Mouse (Mus musculus) limb, embryonic 10.5 days (tissue): Measurements from ENCODE around the gene Gramd2. TPM values are rescaled to one million over a fixed set of nuclear protein-coding genes. Genes with fewer than 3 reads are reported as not detected.
A peak's percentile ranks its signal among the peaks of the same experiment; 100 is the strongest.

Experiments
- DNase-seq: peaks from one replicate; pipeline ENCODE4 v3.0.0-alpha.2; 2017; ENCODE audit warnings: low spot score
- H3K27ac ChIP-seq: fragments of 300-500 bp; sonication (generic); 2 replicates; pipeline ENCODE4 v1.5.1; 2016; ENCODE audit warnings: mild to moderate bottlenecking
- H3K27me3 ChIP-seq: fragments of 300-500 bp; sonication (generic); 2 replicates; pipeline ENCODE4 v1.6.1; 2016; ENCODE audit warnings: low read depth, mild to moderate bottlenecking; ENCODE audit not compliant: poor library complexity, severe bottlenecking
- H3K36me3 ChIP-seq: fragments of 300-500 bp; sonication (generic); 2 replicates; pipeline ENCODE4 v1.6.1; 2016; ENCODE audit warnings: mild to moderate bottlenecking, moderate library complexity
- H3K4me1 ChIP-seq: fragments of 300-500 bp; sonication (generic); 2 replicates; pipeline ENCODE4 v1.6.1; 2016
- H3K4me3 ChIP-seq: fragments of 300-500 bp; sonication (generic); 2 replicates; pipeline ENCODE4 v1.5.1; 2016; ENCODE audit warnings: mild to moderate bottlenecking, moderate library complexity
- H3K9me3 ChIP-seq: fragments of 300-500 bp; sonication (generic); replicated peaks from 2 replicates; pipeline ENCODE4 v1.6.1; 2016; ENCODE audit warnings: mild to moderate bottlenecking
- WGBS: fragments of 180-500 bp; shearing (Covaris S2); methylation state at CpG from one replicate; pipeline ENCODE4 v1.1.7; 2016; 5-methylcytosine and 5-hydroxymethylcytosine counted together
- polyA plus RNA-seq: library from polyadenylated mRNA; unstranded; fragments of >200 nt; fragmentation: Nextera tagmentation; extraction: Ambion mirVana; gene quantifications from 2 replicates; pipeline ENCODE4 v1.2.1, GENCODE M21; 2016

Gramd2 gene
- polyA plus RNA-seq, 1 experiment from 2014 or later, result 0.30 TPM

DNA sequence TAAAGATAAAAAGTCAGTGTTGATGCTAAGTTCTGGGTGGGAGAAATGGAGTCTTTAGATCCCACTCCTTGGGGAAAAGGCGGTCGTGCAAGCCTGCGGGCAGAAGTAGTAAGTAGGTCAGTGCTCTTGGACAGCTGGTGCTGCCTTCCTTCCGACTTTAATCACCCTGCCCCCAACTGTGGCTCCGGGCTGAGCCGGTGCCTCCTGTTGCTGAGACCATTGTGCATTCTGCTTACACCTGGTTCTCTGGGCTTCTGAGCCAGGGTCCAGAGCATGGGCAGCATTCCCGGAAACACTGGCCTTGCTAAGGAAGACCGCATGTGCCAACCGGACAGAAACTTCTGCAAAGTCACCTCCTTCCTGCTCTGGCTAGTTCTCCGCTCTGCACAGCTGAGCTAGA lies 19.5 kb upstream of the Gramd2 start:
- peak overlapping the region; percentile 85 for H3K4me3 ChIP-seq
- H3K27ac ChIP-seq, result peak overlapping the region; percentile 98; the same call in 1 of the 2 replicates
- peak; percentile 31 for DNase-seq
- H3K4me1 ChIP-seq, result peaks cover 59% of the 10 kb centered on the region
- H3K9me3 ChIP-seq, result no peaks in the 10 kb centered on the region
- peaks cover 74% of the 10 kb centered on the region for H3K36me3 ChIP-seq
- no peaks in the 10 kb centered on the region for H3K27me3 ChIP-seq
- 74% methylated on average over 10 of the region's 10 CpGs for WGBS

DNA sequence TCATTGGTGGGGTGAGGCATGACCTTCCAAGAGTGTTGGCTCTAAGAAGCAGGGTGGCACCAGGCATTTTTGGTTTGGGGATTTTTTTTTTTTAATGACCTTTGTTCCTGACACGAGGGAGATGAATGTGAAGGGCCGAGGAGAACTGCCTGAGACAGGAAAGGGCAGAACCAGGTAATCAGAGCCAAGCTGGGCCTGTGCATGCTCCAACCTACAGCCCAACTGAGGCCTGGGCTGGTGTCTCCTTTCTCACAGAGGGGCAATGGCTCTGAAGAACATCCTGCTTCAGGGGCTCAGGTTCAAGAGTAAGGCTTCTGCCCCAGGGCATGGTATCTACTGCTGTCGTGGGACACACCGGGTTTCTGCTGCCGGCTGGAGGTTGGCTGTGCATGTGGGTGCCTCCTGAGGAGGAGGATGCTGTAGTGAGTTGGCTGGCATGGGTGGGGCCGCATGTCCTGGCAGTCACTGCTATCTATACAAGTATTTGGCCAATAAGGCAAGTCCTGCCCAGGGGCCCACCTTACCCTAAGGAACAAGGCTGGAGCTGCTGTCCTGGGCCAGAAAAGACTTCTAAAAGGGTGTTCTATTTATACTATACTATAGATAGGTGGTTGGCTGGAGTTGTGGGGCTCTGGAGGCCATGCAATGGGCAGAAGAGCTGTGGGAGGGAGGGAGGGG lies 18.5 kb upstream of the Gramd2 start:
- no peaks in the 10 kb centered on the region for H3K9me3 ChIP-seq
- DNase-seq, result peak; percentile 29
- peaks cover 53% of the 10 kb centered on the region for H3K4me1 ChIP-seq
- H3K4me3 ChIP-seq, result 0 out of 2 replicates have a peak overlapping the region, but pooled peaks have one; percentile 85
- no peaks in the 10 kb centered on the region for H3K27me3 ChIP-seq
- H3K36me3 ChIP-seq, result peaks cover 85% of the 10 kb centered on the region
- WGBS, result 70% methylated on average over 6 of the region's 6 CpGs
- H3K27ac ChIP-seq, result peak overlapping the region; percentile 98; the same call in 1 of the 2 replicates

DNA sequence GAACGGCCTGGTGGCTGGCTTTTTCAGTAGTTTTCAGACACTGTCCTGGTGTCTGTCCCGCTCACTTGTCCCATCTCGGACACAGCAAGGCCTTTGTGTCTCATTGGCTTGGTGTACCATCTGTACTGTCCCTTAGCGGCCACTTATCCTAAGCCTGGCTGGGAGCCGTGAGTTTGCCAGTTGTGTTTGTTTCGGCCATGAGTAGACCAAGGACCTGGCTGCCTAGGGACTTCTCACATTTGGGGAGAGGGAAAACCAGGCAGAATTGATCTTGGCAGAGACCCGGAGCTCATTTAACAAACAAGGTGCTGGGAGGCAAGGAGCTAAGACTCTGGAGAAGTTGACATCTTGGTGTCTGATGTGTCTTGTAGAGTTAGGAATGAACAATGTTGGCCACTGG lies 16.7 kb upstream of the Gramd2 start:
- H3K9me3 ChIP-seq, result no peaks in the 10 kb centered on the region
- H3K27me3 ChIP-seq, result no peaks in the 10 kb centered on the region
- H3K36me3 ChIP-seq, result peaks cover 98% of the 10 kb centered on the region
- DNase-seq, result no peak
- no peak overlapping the region for H3K4me3 ChIP-seq
- peaks cover 49% of the 10 kb centered on the region for H3K4me1 ChIP-seq
- WGBS, result 93% methylated on average over 7 of the region's 7 CpGs
- H3K27ac ChIP-seq, result no peak overlapping the region

DNA sequence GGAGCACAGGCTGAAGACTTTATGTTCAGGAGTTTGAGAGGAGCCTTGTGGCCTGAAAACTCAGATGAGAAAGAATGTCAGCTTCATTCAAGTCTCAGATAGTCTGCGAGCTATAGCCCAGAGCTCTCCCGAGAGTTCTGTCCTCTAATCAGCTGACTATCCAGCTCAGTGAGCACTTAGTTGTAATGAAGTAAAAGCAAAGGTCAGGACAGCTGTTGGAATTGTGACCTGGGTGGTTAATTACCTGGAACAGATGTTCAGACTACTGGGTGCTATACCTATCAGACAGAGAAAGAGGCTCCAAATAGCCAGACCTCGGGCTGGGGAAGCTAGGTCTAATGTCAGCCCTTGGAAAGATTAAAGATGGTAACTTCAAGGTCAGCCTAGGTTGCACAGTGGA lies 16.0 kb upstream of the Gramd2 start:
- H3K36me3 ChIP-seq, result peaks cover 99% of the 10 kb centered on the region
- WGBS, result 72% methylated on average over 3 of the region's 3 CpGs
- DNase-seq, result no peak
- H3K9me3 ChIP-seq, result no peaks in the 10 kb centered on the region
- peaks cover 42% of the 10 kb centered on the region for H3K4me1 ChIP-seq
- no peak overlapping the region for H3K4me3 ChIP-seq
- no peak overlapping the region for H3K27ac ChIP-seq
- no peaks in the 10 kb centered on the region for H3K27me3 ChIP-seq

DNA sequence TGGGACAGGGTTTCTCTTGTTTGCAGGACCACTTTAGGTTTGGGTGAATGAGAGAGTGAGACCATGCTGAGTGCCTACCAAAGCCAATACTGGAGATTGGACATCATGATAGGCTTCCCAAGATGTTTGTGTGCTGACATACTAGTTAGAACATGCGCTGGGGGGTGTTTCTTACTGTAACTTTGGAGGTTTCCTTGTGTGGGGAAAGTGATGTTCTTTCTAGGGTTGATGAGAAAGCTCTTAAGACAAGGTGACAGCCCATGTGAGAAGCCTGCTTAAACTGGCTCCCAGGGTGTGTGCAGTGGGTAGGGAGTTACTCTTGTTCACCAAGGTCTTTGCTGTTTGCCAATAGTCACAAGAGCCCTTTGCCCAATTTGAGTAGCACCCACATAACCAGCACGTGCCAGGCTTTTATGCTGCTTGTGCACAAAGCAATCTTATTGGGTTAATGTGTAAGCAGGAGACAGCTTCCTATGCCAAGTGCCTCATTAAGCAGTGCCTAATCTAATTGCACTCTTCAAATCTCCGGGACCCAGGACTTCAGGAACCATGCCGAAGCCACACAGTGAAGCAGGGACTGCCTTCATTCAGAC lies 15.2 kb upstream of the Gramd2 start:
- 95% methylated on average over 4 of the region's 4 CpGs for WGBS
- Histone ChIP-seq H3K4me1 (peaks cover 35% of the 10 kb centered on the region), H3K27ac (no peak overlapping the region), H3K4me3 (no peak overlapping the region), H3K27me3 (no peaks in the 10 kb centered on the region), H3K36me3 (peaks cover 99% of the 10 kb centered on the region), H3K9me3 (no peaks in the 10 kb centered on the region)
- DNase-seq, result peak; percentile 16

- Histone ChIP-seq H3K4me1 (peaks cover 23% of the 10 kb centered on the region), H3K4me3 (no peak overlapping the region), H3K27me3 (no peaks in the 10 kb centered on the region), H3K27ac (no peak overlapping the region), H3K36me3 (peaks cover 99% of the 10 kb centered on the region), H3K9me3 (no peaks in the 10 kb centered on the region)
- no peak for DNase-seq
- WGBS, result 95% methylated on average over 8 of the region's 8 CpGs
These were observed 13.9 kb upstream of the Gramd2 start for GRCm38 (mm10) chr9:59666016-59666415.

DNA sequence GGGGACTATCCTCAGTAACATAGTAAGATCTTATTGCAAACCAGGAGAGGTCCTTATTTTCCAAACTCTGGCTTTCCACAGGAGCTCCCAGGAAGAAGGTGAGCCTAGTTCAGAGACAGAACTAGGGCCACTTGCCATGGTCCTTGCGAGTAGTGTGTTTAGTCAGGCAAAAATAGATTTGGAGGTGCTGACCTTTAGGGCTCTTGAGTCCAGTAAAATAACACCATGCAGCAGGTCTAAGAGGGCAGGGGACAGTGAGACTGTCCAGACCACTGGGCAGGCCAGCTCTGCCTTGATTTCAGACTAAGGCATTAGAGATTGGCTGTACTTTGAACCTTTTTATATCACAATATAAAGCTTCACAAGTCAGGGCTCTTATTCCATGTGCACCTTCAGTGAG lies 13.1 kb upstream of the Gramd2 start:
- H3K4me3 ChIP-seq, result no peak overlapping the region
- H3K36me3 ChIP-seq, result peaks cover 99% of the 10 kb centered on the region
- WGBS, result 81% methylated on average over 1 of the region's 1 CpGs
- no peaks in the 10 kb centered on the region for H3K9me3 ChIP-seq
- no peak for DNase-seq
- no peak overlapping the region for H3K27ac ChIP-seq
- no peaks in the 10 kb centered on the region for H3K27me3 ChIP-seq
- peaks cover 15% of the 10 kb centered on the region for H3K4me1 ChIP-seq

GRCm38 (mm10) chr9:59667250-59667649 lies 12.7 kb upstream of the Gramd2 start:
- Histone ChIP-seq H3K4me1 (peaks cover 12% of the 10 kb centered on the region; the same call in 1 of the 2 replicates), H3K4me3 (no peak overlapping the region), H3K27me3 (no peaks in the 10 kb centered on the region), H3K36me3 (peaks cover 99% of the 10 kb centered on the region), H3K27ac (no peak overlapping the region), H3K9me3 (no peaks in the 10 kb centered on the region)
- 84% methylated on average over 4 of the region's 4 CpGs for WGBS
- no peak for DNase-seq

DNA sequence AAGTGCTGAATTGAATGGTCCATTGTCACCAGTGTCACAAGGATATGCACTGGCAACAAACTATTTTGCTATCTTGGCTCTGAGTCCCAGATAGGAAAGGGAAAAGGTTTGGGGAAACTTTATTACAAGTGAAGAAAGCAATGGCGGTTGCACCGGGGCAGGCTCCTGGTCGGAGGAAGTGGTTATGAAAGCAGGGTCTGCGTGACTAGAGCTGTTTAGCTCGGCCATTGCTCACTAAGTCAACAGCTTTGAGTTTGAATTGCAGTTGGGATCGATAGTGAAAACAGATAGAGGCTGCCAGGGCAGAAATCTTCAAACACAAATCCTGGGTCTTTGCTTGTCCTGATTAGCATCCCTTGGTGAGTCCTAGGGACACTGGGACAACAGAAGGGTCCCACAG lies 12.0 kb upstream of the Gramd2 start:
- 86% methylated on average over 6 of the region's 6 CpGs for WGBS
- H3K27me3 ChIP-seq, result no peaks in the 10 kb centered on the region
- H3K9me3 ChIP-seq, result no peaks in the 10 kb centered on the region
- H3K36me3 ChIP-seq, result peaks cover 99% of the 10 kb centered on the region
- peaks cover 9% of the 10 kb centered on the region; the same call in 1 of the 2 replicates for H3K4me1 ChIP-seq
- H3K27ac ChIP-seq, result no peak overlapping the region
- H3K4me3 ChIP-seq, result no peak overlapping the region
- DNase-seq, result peak; percentile 24

GRCm38 (mm10) chr9:59668473-59668872 lies 11.5 kb upstream of the Gramd2 start:
- Histone ChIP-seq H3K4me1 (0 out of 2 replicates have a peak, but pooled peaks cover 4% of the 10 kb centered on the region), H3K36me3 (peaks cover 99% of the 10 kb centered on the region), H3K27ac (no peak overlapping the region), H3K27me3 (no peaks in the 10 kb centered on the region), H3K9me3 (no peaks in the 10 kb centered on the region), H3K4me3 (no peak overlapping the region)
- no peak for DNase-seq
- WGBS, result 91% methylated on average over 7 of the region's 7 CpGs

DNA sequence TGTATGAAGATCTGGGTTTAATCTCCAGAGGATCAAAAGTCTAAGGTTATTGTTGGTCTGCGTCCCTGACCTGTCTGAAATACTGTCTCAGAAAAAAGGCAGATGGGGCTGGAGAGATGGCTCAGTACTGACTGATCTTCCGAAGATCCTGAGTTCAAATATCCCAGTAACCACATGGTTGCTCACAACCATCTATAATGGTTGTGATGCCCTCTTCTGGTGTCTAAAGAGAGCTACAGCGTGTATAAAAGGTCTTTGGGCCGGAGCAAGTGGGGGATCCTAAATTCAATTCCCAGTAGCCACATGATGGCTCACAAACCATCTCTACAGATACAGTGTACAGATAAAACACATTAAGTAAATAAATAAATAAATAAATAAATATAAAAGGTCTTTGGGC lies 10.8 kb upstream of the Gramd2 start:
- Histone ChIP-seq H3K27me3 (no peaks in the 10 kb centered on the region), H3K4me1 (no peaks in the 10 kb centered on the region), H3K9me3 (no peaks in the 10 kb centered on the region), H3K36me3 (peaks cover 99% of the 10 kb centered on the region), H3K4me3 (no peak overlapping the region), H3K27ac (no peak overlapping the region)
- DNase-seq, result peak; percentile 28
- 93% methylated on average over 4 of the region's 4 CpGs for WGBS

GRCm38 (mm10) chr9:59672195-59672894 lies 7.6 kb upstream of the Gramd2 start:
- Histone ChIP-seq H3K27me3 (no peaks in the 10 kb centered on the region), H3K27ac (no peak overlapping the region), H3K4me1 (no peaks in the 10 kb centered on the region), H3K9me3 (no peaks in the 10 kb centered on the region), H3K36me3 (peaks cover 99% of the 10 kb centered on the region), H3K4me3 (no peak overlapping the region)
- WGBS, result 95% methylated on average over 12 of the region's 12 CpGs
- no peak for DNase-seq

DNA sequence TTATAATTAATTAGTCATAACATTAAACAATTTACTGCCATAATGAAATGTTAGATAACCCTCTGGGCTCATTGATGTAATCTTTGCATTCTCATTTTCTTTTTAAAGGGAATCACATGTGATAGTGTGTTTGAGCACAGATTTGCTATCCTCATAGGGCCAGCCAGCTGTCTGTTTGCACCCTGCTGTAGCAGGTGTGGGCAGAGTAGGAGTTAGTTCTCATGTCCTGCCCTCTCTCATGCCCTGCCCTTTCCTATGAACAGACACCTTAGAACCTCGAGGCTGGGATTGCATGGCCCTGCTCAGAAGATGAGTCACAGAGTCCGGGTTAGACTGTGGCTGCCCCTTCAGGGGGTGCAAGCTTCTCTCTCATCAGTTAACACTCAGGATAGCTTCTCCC lies 6.5 kb upstream of the Gramd2 start:
- H3K9me3 ChIP-seq, result no peaks in the 10 kb centered on the region
- H3K27ac ChIP-seq, result no peak overlapping the region
- WGBS, result 73% methylated on average over 2 of the region's 2 CpGs
- no peaks in the 10 kb centered on the region for H3K27me3 ChIP-seq
- peaks cover 99% of the 10 kb centered on the region for H3K36me3 ChIP-seq
- H3K4me1 ChIP-seq, result no peaks in the 10 kb centered on the region
- H3K4me3 ChIP-seq, result no peak overlapping the region
- no peak for DNase-seq
